Mouse (Mus musculus): ENCODE measurements around the gene Aar2. TPM values are rescaled to one million over a fixed set of nuclear protein-coding genes. Genes with fewer than 3 reads are reported as not detected.
"Not testable (repeated sequence)": the region's sequence is repeated elsewhere in the genome, so short reads cannot be mapped to it uniquely, and the experiment has no call there.

Aar2 gene
- polyA plus RNA-seq (2015; fragmentation: Nextera tagmentation; extraction: Ambion mirVana): 41.9 and 44.8 TPM in 2 replicates

GRCm38 (mm10) chr2:156547123-156547891 is at the start of gene Aar2:
Aar2 (plus strand) TSS chr2:156547584.
- peak within 1 kb of the TSS; percentile 86 for H3K4me2 ChIP-seq
- peak; percentile 71 for ATAC-seq (ENCODE audit: low read depth)
- peaks cover 26% of the 10 kb centered on the region for H3K4me1 ChIP-seq (replicated peaks)
- H3K9ac ChIP-seq: peak within 1 kb of the TSS; percentile 85
- 5% methylated on average over 39 of the region's 39 CpGs for WGBS
- peaks cover 18% of the 10 kb centered on the region for H3K36me3 ChIP-seq
- H3K9me3 ChIP-seq: no peaks in the 10 kb centered on the region
- H3K4me3 ChIP-seq: peak within 1 kb of the TSS; percentile 85
- peak within 1 kb of the TSS; percentile 46 for H3K27ac ChIP-seq (replicated peaks)
- no peaks in the 10 kb centered on the region for H3K27me3 ChIP-seq

- Histone ChIP-seq H3K27me3 (no peaks in the 10 kb centered on the region), H3K4me1 (replicated peaks) (peaks cover 13% of the 10 kb centered on the region), H3K9ac (no peak overlapping the region), H3K4me2 (no peak overlapping the region), H3K9me3 (no peaks in the 10 kb centered on the region), H3K27ac (replicated peaks) (no peak overlapping the region), H3K36me3 (peaks cover 77% of the 10 kb centered on the region), H3K4me3 (no peak overlapping the region)
- ATAC-seq (ENCODE audit: low read depth): 0 out of 2 replicates have a peak, but pooled peaks have one; percentile 13
- WGBS: 50% methylated on average over 5 of the region's 5 CpGs
Observed at GRCm38 (mm10) chr2:156497915-156498314, 49.5 kb upstream of the Aar2 start.

GRCm38 (mm10) chr2:156501025-156501424 is 46.4 kb upstream of the Aar2 start:
- no peak overlapping the region for H3K4me3 ChIP-seq
- no peaks in the 10 kb centered on the region for H3K27me3 ChIP-seq
- H3K27ac ChIP-seq (replicated peaks): no peak overlapping the region
- WGBS: 90% methylated on average over 1 of the region's 1 CpGs
- H3K9me3 ChIP-seq: no peaks in the 10 kb centered on the region
- H3K4me1 ChIP-seq (replicated peaks): no peaks in the 10 kb centered on the region
- H3K4me2 ChIP-seq: no peak overlapping the region
- peaks cover 81% of the 10 kb centered on the region for H3K36me3 ChIP-seq
- no peak overlapping the region for H3K9ac ChIP-seq
- ATAC-seq (ENCODE audit: low read depth): no peak

- no peak overlapping the region for H3K4me2 ChIP-seq
- H3K4me1 ChIP-seq (replicated peaks): no peaks in the 10 kb centered on the region
- H3K27me3 ChIP-seq: no peaks in the 10 kb centered on the region
- H3K4me3 ChIP-seq: no peak overlapping the region
- H3K27ac ChIP-seq (replicated peaks): no peak overlapping the region
- no peak for ATAC-seq (ENCODE audit: low read depth)
- no peaks in the 10 kb centered on the region for H3K9me3 ChIP-seq
- peaks cover 89% of the 10 kb centered on the region for H3K36me3 ChIP-seq
- no peak overlapping the region for H3K9ac ChIP-seq
- 86% methylated on average over 13 of the region's 13 CpGs for WGBS
Observed at GRCm38 (mm10) chr2:156505533-156505932, 41.9 kb upstream of the Aar2 start.

GRCm38 (mm10) chr2:156512028-156512427 is 35.4 kb upstream of the Aar2 start:
- H3K27ac ChIP-seq (replicated peaks): no peak overlapping the region
- H3K9me3 ChIP-seq: no peaks in the 10 kb centered on the region
- ATAC-seq (ENCODE audit: low read depth): no peak
- no peak overlapping the region for H3K4me2 ChIP-seq
- no peaks in the 10 kb centered on the region for H3K4me1 ChIP-seq (replicated peaks)
- WGBS: 79% methylated on average over 7 of the region's 7 CpGs
- no peak overlapping the region for H3K4me3 ChIP-seq
- H3K36me3 ChIP-seq: peaks cover 77% of the 10 kb centered on the region
- no peaks in the 10 kb centered on the region for H3K27me3 ChIP-seq
- H3K9ac ChIP-seq: no peak overlapping the region

- Histone ChIP-seq H3K4me1 (replicated peaks) (no peaks in the 10 kb centered on the region), H3K36me3 (peaks cover 72% of the 10 kb centered on the region), H3K9me3 (no peaks in the 10 kb centered on the region), H3K4me2 (no peak overlapping the region), H3K27ac (replicated peaks) (no peak overlapping the region), H3K4me3 (no peak overlapping the region), H3K27me3 (no peaks in the 10 kb centered on the region), H3K9ac (no peak overlapping the region)
- 73% methylated on average over 5 of the region's 6 CpGs for WGBS
- ATAC-seq (ENCODE audit: low read depth): no peak
Observed at GRCm38 (mm10) chr2:156512561-156512960, 34.8 kb upstream of the Aar2 start.

GRCm38 (mm10) chr2:156515102-156515501 is 32.3 kb upstream of the Aar2 start:
- ATAC-seq (ENCODE audit: low read depth): no peak
- Histone ChIP-seq H3K4me2 (no peak overlapping the region), H3K27ac (replicated peaks) (no peak overlapping the region), H3K9ac (no peak overlapping the region), H3K4me1 (replicated peaks) (no peaks in the 10 kb centered on the region), H3K9me3 (no peaks in the 10 kb centered on the region), H3K4me3 (no peak overlapping the region), H3K36me3 (peaks cover 62% of the 10 kb centered on the region), H3K27me3 (no peaks in the 10 kb centered on the region)
- 84% methylated on average over 9 of the region's 9 CpGs for WGBS

- Histone ChIP-seq H3K27me3 (no peaks in the 10 kb centered on the region), H3K27ac (replicated peaks) (no peak overlapping the region), H3K4me2 (no peak overlapping the region), H3K36me3 (peaks cover 57% of the 10 kb centered on the region), H3K9me3 (no peaks in the 10 kb centered on the region), H3K4me3 (no peak overlapping the region), H3K4me1 (replicated peaks) (no peaks in the 10 kb centered on the region), H3K9ac (no peak overlapping the region)
- WGBS: 27% methylated on average over 7 of the region's 7 CpGs
- peak; percentile 73 for ATAC-seq (ENCODE audit: low read depth)
Observed at GRCm38 (mm10) chr2:156515565-156516185, 31.7 kb upstream of the Aar2 start.

- not testable (repeated sequence) for H3K27ac ChIP-seq (replicated peaks); H3K9me3 ChIP-seq; H3K4me3 ChIP-seq; H3K27me3 ChIP-seq; H3K4me1 ChIP-seq (replicated peaks); H3K4me2 ChIP-seq; H3K9ac ChIP-seq
- ATAC-seq (ENCODE audit: low read depth): 0 out of 2 replicates have a peak, but pooled peaks have one; percentile 74
- peaks cover 58% of the 10 kb centered on the region for H3K36me3 ChIP-seq
- 78% methylated on average over 2 of the region's 2 CpGs for WGBS
Observed at GRCm38 (mm10) chr2:156516678-156517077, 30.7 kb upstream of the Aar2 start.

- H3K27me3 ChIP-seq: no peaks in the 10 kb centered on the region
- 83% methylated on average over 6 of the region's 6 CpGs for WGBS
- no peak overlapping the region for H3K27ac ChIP-seq (replicated peaks)
- H3K4me1 ChIP-seq (replicated peaks): no peaks in the 10 kb centered on the region
- H3K4me3 ChIP-seq: no peak overlapping the region
- no peaks in the 10 kb centered on the region for H3K9me3 ChIP-seq
- ATAC-seq (ENCODE audit: low read depth): no peak
- H3K9ac ChIP-seq: no peak overlapping the region
- H3K36me3 ChIP-seq: peaks cover 61% of the 10 kb centered on the region
- no peak overlapping the region for H3K4me2 ChIP-seq
Observed at GRCm38 (mm10) chr2:156518306-156518705, 29.1 kb upstream of the Aar2 start.

GRCm38 (mm10) chr2:156519584-156519983 is 27.8 kb upstream of the Aar2 start:
- Histone ChIP-seq H3K4me2 (no peak overlapping the region), H3K27me3 (no peaks in the 10 kb centered on the region), H3K36me3 (peaks cover 57% of the 10 kb centered on the region), H3K9me3 (no peaks in the 10 kb centered on the region), H3K4me1 (replicated peaks) (no peaks in the 10 kb centered on the region), H3K4me3 (no peak overlapping the region), H3K9ac (no peak overlapping the region), H3K27ac (replicated peaks) (no peak overlapping the region)
- WGBS: 93% methylated on average over 5 of the region's 5 CpGs
- ATAC-seq (ENCODE audit: low read depth): no peak

- H3K27me3 ChIP-seq: no peaks in the 10 kb centered on the region
- H3K9me3 ChIP-seq: no peaks in the 10 kb centered on the region
- no peak overlapping the region for H3K27ac ChIP-seq (replicated peaks)
- H3K4me1 ChIP-seq (replicated peaks): no peaks in the 10 kb centered on the region
- no peak for ATAC-seq (ENCODE audit: low read depth)
- WGBS: 90% methylated on average over 11 of the region's 11 CpGs
- H3K9ac ChIP-seq: no peak overlapping the region; the same call in 1 of the 2 replicates
- peaks cover 68% of the 10 kb centered on the region for H3K36me3 ChIP-seq
- H3K4me3 ChIP-seq: no peak overlapping the region
- H3K4me2 ChIP-seq: no peak overlapping the region
Observed at GRCm38 (mm10) chr2:156522994-156523393, 24.4 kb upstream of the Aar2 start.

Measured in neural tube, embryonic 13.5 days (tissue).